Mouse (Mus musculus) spleen, adult 18-20 months (tissue): ENCODE results near the gene Lrfn1.
"Not testable (repeated sequence)": the region's sequence is repeated elsewhere in the genome, so short reads cannot be mapped to it uniquely, and the experiment has no call there.

ENCODE experiments used
- DNase-seq, 2 experiments: peaks; one replicate each; pipeline ENCODE4 v3.0.0; 2022; ENCODE audit warnings: mixed read lengths in 2 of 2

The Lrfn1 gene

DNA sequence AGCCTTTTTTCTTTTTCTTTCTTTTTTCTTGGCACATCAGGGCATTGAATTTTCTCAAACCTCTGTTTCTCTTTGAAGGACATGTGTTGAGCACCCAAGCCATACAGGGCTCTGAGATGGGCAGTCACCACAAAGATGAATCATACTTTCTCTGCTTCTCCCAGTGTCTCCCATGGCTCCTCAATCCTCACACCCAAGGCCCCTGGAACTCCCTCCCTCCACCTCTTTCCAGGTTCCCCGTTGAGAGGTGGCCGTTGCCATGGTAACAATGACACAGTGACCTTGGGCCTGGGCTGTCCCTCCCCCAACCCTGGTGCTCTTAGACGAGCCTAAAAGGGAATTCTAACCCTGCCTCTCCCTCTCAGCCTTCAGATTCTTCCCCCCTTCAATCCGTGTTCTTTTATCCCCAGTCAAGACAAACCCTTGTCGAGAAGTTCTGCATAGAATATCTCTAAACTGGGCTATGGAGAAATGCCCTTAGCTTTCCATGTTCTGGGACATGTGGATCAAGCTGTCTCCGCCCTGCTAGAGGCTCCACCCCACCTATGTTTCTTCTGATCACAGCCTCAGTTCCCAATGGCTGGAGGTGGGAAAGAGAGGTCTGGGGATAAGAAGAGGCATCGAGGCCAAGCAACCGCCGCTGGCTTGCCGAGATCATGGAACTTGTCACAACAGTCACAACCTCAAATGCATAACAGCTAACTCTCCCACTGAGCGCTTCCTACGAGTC lies 4.5 kb upstream of the Lrfn1 start:
- DNase-seq = no peak

- no peak for DNase-seq
Observed at GRCm38 (mm10) chr7:28447865-28448820, 3.6 kb upstream of the Lrfn1 start.

- DNase-seq = no peak
Observed at GRCm38 (mm10) chr7:28452361-28453005, 703 bp downstream of the Lrfn1 start.

DNA sequence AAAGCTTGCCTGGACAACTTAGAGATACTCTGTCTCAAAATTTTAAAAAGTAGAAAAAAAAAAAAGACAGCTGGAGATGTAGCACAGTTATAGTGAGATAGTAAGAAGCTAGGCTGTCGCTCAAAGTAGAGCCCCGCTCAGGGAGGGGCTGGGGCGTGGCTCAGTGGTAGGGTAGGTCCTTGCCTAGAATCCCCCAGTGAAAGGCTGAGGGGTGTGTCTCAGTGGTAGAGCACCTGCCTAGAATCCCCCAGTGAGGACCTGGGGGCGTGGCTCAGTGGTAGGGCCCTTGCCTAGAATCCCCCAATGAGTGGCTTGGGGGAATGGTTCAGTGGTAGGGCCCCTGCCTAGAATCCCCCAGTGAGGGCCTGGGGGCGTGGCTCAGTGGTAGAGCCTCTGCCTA lies 8.6 kb downstream of the Lrfn1 start:
- DNase-seq = no peak

DNA sequence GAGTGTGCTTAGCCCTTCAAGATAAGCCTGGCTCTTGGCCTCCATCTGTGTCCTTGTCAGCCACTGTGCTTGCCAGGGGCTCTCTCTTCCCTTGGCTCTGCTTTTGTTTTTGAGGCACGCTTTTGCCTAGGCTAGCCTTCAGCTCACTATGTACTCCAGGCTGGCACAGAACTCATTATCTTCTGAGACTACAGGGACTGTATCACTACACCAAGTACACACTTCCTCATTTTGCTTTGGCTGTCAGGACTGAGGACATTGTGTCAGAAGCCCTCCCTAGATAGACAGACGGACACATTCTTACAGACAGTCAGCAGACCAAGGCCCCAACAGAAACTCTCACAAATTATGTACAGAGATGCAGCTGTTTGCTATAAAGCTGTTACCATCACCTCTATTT lies 11.0 kb downstream of the Lrfn1 start:
- DNase-seq = no peak

GRCm38 (mm10) chr7:28464416-28465212 lies 12.8 kb downstream of the Lrfn1 start:
- DNase-seq = no peak

DNA sequence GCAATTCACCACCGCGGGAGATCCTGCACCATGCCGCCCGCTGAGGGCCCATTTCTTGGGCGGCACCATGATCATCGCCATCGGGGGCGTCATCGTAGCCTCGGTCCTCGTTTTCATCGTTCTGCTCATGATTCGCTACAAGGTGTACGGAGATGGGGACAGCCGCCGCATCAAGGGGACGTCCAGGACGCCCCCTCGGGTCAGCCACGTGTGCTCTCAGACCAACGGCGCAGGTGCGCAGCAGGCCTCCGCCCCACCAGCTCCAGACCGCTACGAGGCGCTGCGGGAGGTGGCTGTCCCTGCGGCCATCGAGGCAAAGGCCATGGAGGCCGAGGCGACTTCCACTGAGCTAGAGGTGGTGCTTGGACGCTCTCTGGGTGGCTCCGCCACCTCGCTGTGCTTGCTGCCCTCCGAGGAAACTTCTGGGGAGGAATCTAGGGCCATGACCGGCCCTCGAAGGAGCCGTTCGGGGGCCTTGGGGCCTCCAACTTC lies 15.0 kb downstream of the Lrfn1 start:
- DNase-seq = no peak

DNA sequence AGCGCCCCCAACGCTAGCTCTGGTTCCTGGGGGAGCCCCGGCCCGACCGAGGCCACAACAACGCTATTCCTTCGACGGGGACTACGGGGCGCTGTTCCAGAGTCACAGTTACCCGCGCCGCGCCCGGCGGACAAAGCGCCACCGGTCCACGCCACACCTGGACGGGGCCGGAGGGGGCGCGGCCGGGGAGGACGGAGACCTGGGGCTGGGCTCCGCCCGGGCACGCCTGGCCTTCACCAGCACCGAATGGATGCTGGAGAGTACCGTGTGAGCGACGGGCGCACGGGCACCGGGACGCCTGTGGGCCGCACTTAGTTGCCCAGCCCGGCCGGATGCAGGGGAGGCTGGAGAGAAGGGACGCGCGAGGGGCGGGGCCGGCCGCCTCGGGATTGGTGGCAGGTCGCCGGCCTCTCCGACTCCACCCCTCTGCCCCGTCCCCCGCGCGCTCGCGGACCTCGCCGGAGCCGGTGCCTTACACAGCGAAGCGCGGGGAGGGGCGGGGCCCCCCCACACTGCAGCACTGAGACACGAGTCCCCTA lies 15.5 kb downstream of the Lrfn1 start:
- DNase-seq = peak in 1 of 2 experiments; percentile 32

DNA sequence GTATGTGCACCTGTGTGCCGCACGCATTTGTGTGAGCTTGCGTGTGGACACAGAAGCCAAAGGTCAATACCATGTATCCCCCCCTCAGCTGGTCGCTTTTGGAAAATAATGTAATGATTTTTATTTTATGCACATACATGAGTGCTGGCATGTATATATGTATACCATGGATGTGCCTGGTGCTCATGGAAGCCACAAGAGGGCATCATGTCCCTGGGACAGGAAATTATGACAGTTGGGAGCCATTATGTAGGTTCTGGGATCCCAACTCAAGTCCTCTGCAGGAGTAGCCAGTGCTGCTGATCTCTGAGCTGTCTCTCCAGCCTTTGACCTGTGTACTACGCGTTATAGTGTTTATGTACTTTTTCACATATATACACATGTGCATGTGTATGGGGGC lies 24.4 kb downstream of the Lrfn1 start:
- DNase-seq = no peak

- DNase-seq = no peak
Observed at GRCm38 (mm10) chr7:28477363-28477762, 25.6 kb downstream of the Lrfn1 start.

DNA sequence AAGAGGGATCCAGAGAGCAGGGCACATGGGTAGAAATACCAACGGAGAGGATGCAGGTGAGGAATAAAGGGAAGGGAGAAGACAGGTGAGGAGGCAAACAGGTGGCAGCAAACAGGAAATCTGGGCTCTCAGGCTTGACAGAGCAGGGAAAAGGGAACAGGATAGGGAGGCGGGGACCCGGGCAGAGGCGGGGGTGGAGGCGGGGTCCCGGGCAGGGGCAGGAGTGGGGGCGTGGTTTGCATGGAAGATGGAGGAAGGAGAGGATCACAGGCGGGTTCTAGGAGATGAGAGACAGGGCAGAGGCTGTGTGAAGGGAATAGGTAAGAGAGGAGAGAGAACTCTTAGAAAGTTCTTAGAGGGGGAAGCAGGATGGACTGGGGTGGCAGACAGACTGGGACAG lies 27.1 kb downstream of the Lrfn1 start:
- DNase-seq = no peak

- DNase-seq = no peak
Observed at GRCm38 (mm10) chr7:28482854-28483253, 31.1 kb downstream of the Lrfn1 start.

DNA sequence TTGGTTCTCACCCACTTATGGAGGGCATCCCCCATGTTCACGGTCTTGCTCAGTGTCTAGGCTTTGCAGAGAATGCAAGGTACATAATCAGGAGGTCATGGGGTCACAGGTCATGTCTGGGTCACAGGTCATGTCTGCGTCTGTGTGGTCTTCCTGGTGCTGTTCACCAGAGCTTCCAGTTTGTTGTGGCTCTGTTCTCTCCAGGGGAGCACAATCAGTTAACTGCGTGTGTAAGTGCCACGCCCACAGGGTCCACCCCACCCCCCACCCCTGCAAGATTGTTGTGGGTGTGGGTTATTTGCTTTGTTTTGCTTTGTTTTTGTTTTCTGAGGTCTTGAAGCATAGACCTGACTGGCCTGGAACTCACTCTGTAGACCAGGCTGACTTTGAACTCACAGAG lies 32.4 kb downstream of the Lrfn1 start:
- no peak for DNase-seq

DNA sequence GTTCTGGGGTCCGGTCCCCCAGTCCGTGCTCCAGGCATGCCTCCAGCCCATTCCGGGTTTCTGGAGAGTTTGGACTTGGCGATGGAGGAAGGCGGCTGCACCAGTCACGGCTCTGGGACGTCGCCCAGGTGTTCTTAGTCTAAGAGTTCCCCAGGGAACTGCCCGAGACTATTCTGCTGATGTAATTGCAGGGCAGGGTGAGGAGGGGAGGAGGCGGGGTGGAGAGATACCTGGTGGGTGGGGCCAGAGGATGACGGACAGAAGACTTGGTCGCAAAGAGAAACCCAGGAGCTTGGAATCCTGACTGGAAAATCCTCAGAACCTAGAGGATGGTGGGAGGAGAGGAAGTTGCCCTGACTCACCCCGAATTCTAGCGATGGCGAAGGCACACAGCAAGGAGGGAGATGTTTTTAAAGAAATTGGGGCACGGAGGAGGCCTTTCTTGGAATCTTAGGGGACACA lies 36.3 kb downstream of the Lrfn1 start:
- DNase-seq = no peak

DNA sequence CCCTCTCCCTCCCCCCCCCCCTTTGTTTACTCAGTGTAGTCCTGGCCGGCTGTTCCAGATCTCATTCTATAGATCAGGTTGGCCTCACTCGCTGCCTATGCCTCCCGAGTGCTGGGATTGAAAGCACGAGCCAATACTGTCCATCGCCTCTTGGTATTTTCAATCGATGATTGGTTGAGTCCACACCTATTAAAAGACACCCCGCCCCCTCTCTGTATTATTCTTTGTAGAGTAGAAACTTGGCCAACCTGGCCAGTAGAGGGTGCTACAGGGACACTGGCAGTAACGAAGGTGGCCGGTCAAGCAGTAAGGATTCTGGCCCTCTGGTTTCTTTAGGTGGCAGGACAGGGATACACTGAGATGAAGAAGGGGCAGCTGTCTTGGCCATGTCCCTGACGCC lies 38.6 kb downstream of the Lrfn1 start:
- peak in 1 of 2 experiments; percentile 52 for DNase-seq

DNA sequence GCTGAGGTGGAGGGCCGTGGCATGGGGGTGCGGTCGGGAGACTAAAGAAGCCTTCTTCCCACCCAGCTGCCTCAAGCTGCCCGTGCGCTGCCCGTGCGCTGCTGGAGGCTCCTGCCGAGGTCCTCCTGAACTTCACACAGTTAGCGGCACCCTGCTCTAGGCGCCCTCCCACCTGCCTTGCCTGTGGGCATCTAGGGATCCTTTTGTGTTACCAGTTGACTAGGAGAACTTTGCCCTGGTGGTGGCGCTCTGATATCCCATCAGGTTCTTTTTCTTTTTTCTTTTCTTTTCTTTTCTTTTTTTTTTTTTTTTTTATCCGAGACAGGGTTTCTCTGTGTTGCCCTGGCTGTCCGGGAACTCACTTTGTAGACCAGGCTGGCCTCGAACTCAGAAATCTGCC lies 39.1 kb downstream of the Lrfn1 start:
- no peak for DNase-seq

- DNase-seq = no peak
Observed at GRCm38 (mm10) chr7:28492310-28492709, 40.5 kb downstream of the Lrfn1 start.

DNA sequence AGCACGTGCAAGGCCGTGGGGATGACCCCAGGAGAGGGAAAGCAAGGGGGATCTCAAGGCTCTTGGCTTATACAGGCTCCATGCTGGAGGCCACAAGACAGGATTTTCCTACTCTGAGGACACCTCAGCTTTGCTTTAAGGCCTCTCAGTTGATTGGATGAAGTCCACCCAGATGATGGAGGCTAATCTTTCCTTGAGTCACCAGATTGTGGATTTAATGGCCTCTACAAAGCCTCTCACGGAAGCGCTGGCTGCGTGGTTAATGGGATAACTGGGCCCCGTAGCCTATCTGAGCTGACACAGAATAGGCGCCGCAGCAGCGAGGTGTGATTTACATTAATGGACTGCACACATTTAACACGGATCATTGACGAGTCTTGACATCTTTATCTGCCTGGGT lies 43.6 kb downstream of the Lrfn1 start:
- DNase-seq = no peak

- DNase-seq = no peak
Observed at GRCm38 (mm10) chr7:28505585-28505984, 53.8 kb downstream of the Lrfn1 start.

- DNase-seq = not testable (repeated sequence)
Observed at GRCm38 (mm10) chr7:28509121-28509520, 57.3 kb downstream of the Lrfn1 start.

- not testable (repeated sequence) for DNase-seq
Observed at GRCm38 (mm10) chr7:28510405-28510974, 58.7 kb downstream of the Lrfn1 start, which contains the start of gene Ifnl2. TSS of gene Ifnl2 (minus strand) at chr7:28510455.

- no peak for DNase-seq
Observed at GRCm38 (mm10) chr7:28511441-28511840, 59.7 kb downstream of the Lrfn1 start.
